Mouse (Mus musculus): Measurements from ENCODE around the gene Ptgds.

Ptgds gene

GRCm38 (mm10) chr2:25441067-25441466, 28.8 kb downstream of the Ptgds start:
- no peak for DNase-seq

GRCm38 (mm10) chr2:25436286-25436820, 33.5 kb downstream of the Ptgds start:
- no peak for DNase-seq

GRCm38 (mm10) chr2:25434292-25434691, 35.6 kb downstream of the Ptgds start:
- no peak for DNase-seq

- DNase-seq = no peak
These were observed 36.7 kb downstream of the Ptgds start for GRCm38 (mm10) chr2:25433101-25433500.

GRCm38 (mm10) chr2:25432326-25433098, 37.3 kb downstream of the Ptgds start:
- DNase-seq = no peak

GRCm38 (mm10) chr2:25431308-25431855, 38.5 kb downstream of the Ptgds start:
- DNase-seq = no peak

GRCm38 (mm10) chr2:25430395-25431233, 39.2 kb downstream of the Ptgds start:
- DNase-seq = no peak

GRCm38 (mm10) chr2:25429435-25430180, 40.2 kb downstream of the Ptgds start:
- DNase-seq = no peak

GRCm38 (mm10) chr2:25428442-25429236, 41.2 kb downstream of the Ptgds start, which contains the start of gene Abca2:
Gene Abca2 (plus strand): TSS chr2:25428703.
- DNase-seq = peak; percentile 89 to 90

- DNase-seq = no peak
These were observed 42.6 kb downstream of the Ptgds start for GRCm38 (mm10) chr2:25427256-25427655.

- peak in 1 of 2 experiments; percentile 40 for DNase-seq
These were observed 43.1 kb downstream of the Ptgds start for GRCm38 (mm10) chr2:25426721-25427191.

- DNase-seq = no peak
These were observed 44.4 kb downstream of the Ptgds start for GRCm38 (mm10) chr2:25425481-25425880.

- no peak for DNase-seq
These were observed 46.2 kb downstream of the Ptgds start for GRCm38 (mm10) chr2:25423626-25424025.

GRCm38 (mm10) chr2:25422587-25423410, 47.0 kb downstream of the Ptgds start, which contains the start of gene Fut7:
Gene Fut7 (plus strand): TSS chr2:25423267.
- peak in 1 of 2 experiments; percentile 43 for DNase-seq

GRCm38 (mm10) chr2:25421896-25422295, 48.0 kb downstream of the Ptgds start:
- no peak for DNase-seq

GRCm38 (mm10) chr2:25417426-25417825, 52.4 kb downstream of the Ptgds start:
- no peak for DNase-seq
